Mouse (Mus musculus): Measurements from ENCODE around the gene Ctsw. TPM values are rescaled to one million over a fixed set of nuclear protein-coding genes. Genes with fewer than 3 reads are reported as not detected.
A peak's percentile ranks its signal among the peaks of the same experiment; 100 is the strongest.

Gene Ctsw
- polyA plus RNA-seq, 2 experiments = 0.33 to 0.96 TPM

DNA sequence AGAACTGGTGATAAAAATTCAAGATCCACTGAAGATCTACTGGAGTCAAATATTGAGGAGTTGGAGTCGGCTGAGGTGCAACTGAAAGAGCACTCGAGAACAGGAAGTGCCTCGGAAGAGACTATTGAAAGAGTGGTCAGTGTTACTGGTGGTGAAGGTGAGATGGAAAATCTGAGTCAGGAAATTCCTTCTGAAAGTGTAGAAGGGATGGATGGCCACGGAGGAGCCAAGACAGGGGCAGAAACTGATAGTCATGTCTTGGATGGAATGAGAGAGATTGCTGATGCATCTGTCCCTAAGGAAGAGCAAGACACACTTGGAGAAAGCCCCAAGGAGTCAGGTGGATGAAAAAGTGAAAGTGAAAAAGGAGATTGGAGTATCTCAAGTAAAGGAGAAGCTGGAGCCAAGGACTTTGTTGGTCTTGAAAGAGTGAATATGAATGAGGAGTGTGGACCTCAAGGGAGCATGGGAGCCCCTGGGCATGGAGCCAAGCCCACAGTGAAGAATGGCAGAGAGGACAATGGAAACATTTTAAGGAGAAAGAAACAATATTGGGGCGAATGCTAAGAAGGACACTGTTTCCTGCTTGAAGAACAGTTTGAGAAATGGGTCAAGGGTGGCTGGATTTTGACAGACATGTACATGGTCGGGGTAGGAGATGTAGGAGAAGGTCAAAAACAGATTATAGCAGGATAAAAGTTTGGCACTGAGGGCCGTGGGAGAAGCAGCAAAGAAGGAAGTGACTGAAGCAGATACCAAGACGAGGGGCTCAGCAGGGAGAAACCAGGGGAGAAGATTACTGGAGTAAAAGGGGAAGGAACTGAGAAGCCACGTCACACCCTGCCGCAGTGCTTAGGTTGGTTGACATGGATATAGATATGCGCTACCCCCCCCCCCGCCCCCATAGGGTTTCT lies 44.0 kb upstream of the Ctsw start:
- no peak overlapping the region for H3K4me2 ChIP-seq (replicated peaks; ENCODE audit: low read depth, low read length, severe bottlenecking)
- no peak for TF ChIP-seq POLR2A (IDR thresholded peaks at IDR 0.05; ENCODE audit: borderline replicate concordance, extremely low read depth, insufficient read depth, insufficient read length)
- H3K4me3 ChIP-seq (replicated peaks; ENCODE audit: low read length) = no peak overlapping the region
- no peaks in the 10 kb centered on the region; the same call in 1 of the 2 replicates for H3K9me3 ChIP-seq (ENCODE audit: control insufficient read depth, low read length)
- H3K27ac ChIP-seq (replicated peaks; ENCODE audit: low read depth, low read length) = no peak overlapping the region
- peaks cover 4% of the 10 kb centered on the region; the same call in 1 of the 2 replicates for H3K4me1 ChIP-seq (ENCODE audit: control insufficient read depth, insufficient read depth, low read length)
- 89% methylated on average over 12 of the region's 12 CpGs for WGBS
- DNase-seq (ENCODE audit: low spot score) = no peak
- H3K27me3 ChIP-seq (ENCODE audit: control insufficient read depth, insufficient read depth, low read length) = no peaks in the 10 kb centered on the region
- ATAC-seq (ENCODE audit: low FRiP score, low read depth) = no peak
- no peaks in the 10 kb centered on the region for H3K36me3 ChIP-seq (ENCODE audit: control insufficient read depth, insufficient read depth, low read length)
- H3K9ac ChIP-seq (ENCODE audit: low read depth, low read length, severe bottlenecking) = no peak overlapping the region

DNA sequence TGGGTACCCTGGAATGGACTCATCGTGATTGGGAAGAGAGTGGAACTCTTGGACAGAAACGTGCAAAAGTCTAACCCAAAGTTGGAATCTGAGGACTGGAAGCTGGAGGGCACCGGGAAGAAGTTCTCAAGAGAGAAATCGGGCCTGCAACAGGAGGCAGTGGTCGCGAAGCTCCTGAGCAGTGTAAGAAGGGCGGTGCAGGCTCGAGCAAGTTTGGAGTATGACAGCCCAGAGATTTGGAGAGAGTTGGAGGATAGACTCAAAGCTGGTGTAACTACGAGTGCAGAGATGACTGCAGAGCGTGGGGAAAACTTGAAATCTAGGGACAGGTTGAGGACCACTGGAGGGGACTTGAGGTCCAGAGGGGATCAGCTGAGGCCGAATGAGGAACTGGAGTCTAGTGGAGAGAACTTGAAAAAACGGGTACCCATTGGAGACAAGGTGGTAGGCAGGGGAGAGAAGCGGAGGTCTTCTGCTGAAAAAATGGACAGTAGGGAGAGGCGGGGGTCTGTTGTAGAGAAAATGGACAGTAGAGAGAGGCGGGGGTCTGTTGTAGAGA lies 42.8 kb upstream of the Ctsw start:
- H3K4me1 ChIP-seq (ENCODE audit: control insufficient read depth, insufficient read depth, low read length) = peaks cover 4% of the 10 kb centered on the region; the same call in 1 of the 2 replicates
- WGBS = 52% methylated on average over 15 of the region's 15 CpGs
- H3K27ac ChIP-seq (replicated peaks; ENCODE audit: low read depth, low read length) = no peak overlapping the region
- H3K4me3 ChIP-seq (replicated peaks; ENCODE audit: low read length) = peak overlapping the region; percentile 47
- no peaks in the 10 kb centered on the region for H3K36me3 ChIP-seq (ENCODE audit: control insufficient read depth, insufficient read depth, low read length)
- ATAC-seq (ENCODE audit: low FRiP score, low read depth) = no peak
- peak overlapping the region; percentile 65 for H3K4me2 ChIP-seq (replicated peaks; ENCODE audit: low read depth, low read length, severe bottlenecking)
- peak overlapping the region; percentile 56 for H3K9ac ChIP-seq (ENCODE audit: low read depth, low read length, severe bottlenecking)
- H3K9me3 ChIP-seq (ENCODE audit: control insufficient read depth, low read length) = no peaks in the 10 kb centered on the region; the same call in 1 of the 2 replicates
- TF ChIP-seq POLR2A (IDR thresholded peaks at IDR 0.05; ENCODE audit: borderline replicate concordance, extremely low read depth, insufficient read depth, insufficient read length) = no peak
- no peaks in the 10 kb centered on the region for H3K27me3 ChIP-seq (ENCODE audit: control insufficient read depth, insufficient read depth, low read length)
- DNase-seq (ENCODE audit: low spot score) = no peak

DNA sequence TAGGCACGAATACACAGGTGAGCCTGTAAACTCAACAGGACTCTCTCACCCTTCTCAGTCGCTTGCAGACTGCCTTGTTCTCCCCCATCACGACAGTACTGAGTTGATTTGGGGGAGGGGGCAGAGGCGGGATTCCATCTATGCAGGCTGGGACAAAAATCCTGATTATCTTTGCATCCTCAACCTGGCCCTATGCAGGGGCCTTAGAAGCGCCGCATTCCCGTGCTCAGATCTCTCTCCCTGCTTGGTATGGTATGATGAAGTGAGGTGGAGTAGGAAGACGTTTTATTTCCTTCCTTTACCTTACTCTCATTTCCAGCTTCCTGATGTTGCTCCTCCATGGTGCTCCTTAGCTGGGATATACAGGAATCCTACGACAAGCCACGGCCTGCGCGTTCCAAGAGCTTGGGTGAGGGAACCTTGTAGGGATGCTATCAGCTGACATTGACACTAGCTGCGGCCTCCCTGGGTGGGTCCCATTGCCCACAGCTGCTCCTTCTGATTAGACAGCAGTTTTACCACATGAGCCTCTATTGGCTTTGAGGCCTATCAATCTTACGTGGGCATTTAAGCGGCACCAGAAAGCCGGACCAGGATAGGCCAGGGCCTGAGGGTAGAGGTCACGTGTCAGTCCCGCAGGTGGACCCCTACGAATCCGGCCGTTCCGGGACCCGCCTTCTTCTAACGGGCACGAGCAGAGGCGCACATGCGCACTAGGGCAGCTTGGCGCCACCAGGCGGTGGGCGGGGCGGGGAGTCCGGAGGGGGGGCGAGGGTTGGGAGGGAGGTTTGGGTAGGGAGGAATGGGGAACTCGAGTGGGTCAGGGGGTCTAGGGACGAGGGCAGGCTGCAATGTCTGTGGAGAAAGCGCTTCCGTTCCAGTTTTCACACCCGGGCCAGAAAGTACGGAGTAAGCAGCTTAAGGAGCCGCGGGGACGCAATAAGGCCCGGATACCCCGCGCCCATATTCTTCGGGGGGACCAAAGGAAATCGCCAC lies 42.0 kb upstream of the Ctsw start, which contains the start of gene Snx32:
Gene Snx32 (minus strand): TSS at position 508 of the 996 bp plus-strand sequence.
- 3% methylated on average over 47 of the region's 47 CpGs for whole genome bisulfite sequencing
- ATAC-seq (ENCODE audit: low FRiP score, low read depth) (peak; percentile 98), DNase-seq (ENCODE audit: low spot score) (peak; percentile 97)
- Histone ChIP-seq H3K4me1 (ENCODE audit: control insufficient read depth, insufficient read depth, low read length) (peaks cover 4% of the 10 kb centered on the region; the same call in 1 of the 2 replicates), H3K9ac (ENCODE audit: low read depth, low read length, severe bottlenecking) (peak within 1 kb of the TSS; percentile 56), H3K4me3 (replicated peaks; ENCODE audit: low read length) (peak within 1 kb of the TSS; percentile 47), H3K27me3 (ENCODE audit: control insufficient read depth, insufficient read depth, low read length) (no peaks in the 10 kb centered on the region), H3K9me3 (ENCODE audit: control insufficient read depth, low read length) (no peaks in the 10 kb centered on the region; the same call in 1 of the 2 replicates), H3K27ac (replicated peaks; ENCODE audit: low read depth, low read length) (no peak within 1 kb of the TSS), H3K4me2 (replicated peaks; ENCODE audit: low read depth, low read length, severe bottlenecking) (peak within 1 kb of the TSS; percentile 65), H3K36me3 (ENCODE audit: control insufficient read depth, insufficient read depth, low read length) (no peaks in the 10 kb centered on the region)
- TF ChIP-seq POLR2A (IDR thresholded peaks at IDR 0.05; ENCODE audit: borderline replicate concordance, extremely low read depth, insufficient read depth, insufficient read length) = peak; percentile 30; the same call in 1 of the 2 replicates

DNA sequence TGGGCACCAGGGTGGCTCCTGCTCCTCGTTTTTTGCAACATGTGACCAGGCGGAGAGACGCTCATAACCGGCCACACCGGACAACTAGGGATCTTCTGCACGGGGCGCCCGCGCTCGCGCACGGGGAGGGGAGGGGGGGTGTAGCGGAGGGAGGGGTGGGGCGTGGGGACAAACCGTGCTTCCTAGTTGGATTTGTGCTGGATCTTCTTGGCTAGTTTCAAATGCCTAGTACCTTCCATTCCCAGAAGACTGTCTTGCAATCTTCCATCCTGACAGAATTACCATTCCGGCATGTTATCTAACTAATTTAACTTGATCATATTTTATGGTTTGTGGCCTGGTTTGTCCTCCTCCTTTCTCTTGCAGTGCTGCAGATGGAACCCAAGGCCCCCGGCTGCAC lies 35.4 kb upstream of the Ctsw start, which contains the start of gene 1700020D05Rik:
Gene 1700020D05Rik (minus strand): TSS at position 101 of the 400 bp plus-strand sequence.
- no peak within 1 kb of the TSS for H3K9ac ChIP-seq (ENCODE audit: low read depth, low read length, severe bottlenecking)
- DNase-seq (ENCODE audit: low spot score) (no peak), ATAC-seq (ENCODE audit: low FRiP score, low read depth) (no peak)
- no peak for TF ChIP-seq POLR2A (IDR thresholded peaks at IDR 0.05; ENCODE audit: borderline replicate concordance, extremely low read depth, insufficient read depth, insufficient read length)
- H3K27ac ChIP-seq (replicated peaks; ENCODE audit: low read depth, low read length) = no peak within 1 kb of the TSS
- no peaks in the 10 kb centered on the region; the same call in 1 of the 2 replicates for H3K9me3 ChIP-seq (ENCODE audit: control insufficient read depth, low read length)
- H3K4me1 ChIP-seq (ENCODE audit: control insufficient read depth, insufficient read depth, low read length) = no peaks in the 10 kb centered on the region
- H3K36me3 ChIP-seq (ENCODE audit: control insufficient read depth, insufficient read depth, low read length) = no peaks in the 10 kb centered on the region
- 65% methylated on average over 15 of the region's 17 CpGs for WGBS
- H3K4me3 ChIP-seq (replicated peaks; ENCODE audit: low read length) = no peak within 1 kb of the TSS
- no peak within 1 kb of the TSS for H3K4me2 ChIP-seq (replicated peaks; ENCODE audit: low read depth, low read length, severe bottlenecking)
- H3K27me3 ChIP-seq (ENCODE audit: control insufficient read depth, insufficient read depth, low read length) = no peaks in the 10 kb centered on the region
